Mouse (Mus musculus): Measurements from ENCODE around the gene Phactr3. TPM values are rescaled to one million over a fixed set of nuclear protein-coding genes. Genes with fewer than 3 reads are reported as not detected.

Gene Phactr3
- polyA plus RNA-seq, 1 experiment from 2014 or later = 2.2 TPM

DNA sequence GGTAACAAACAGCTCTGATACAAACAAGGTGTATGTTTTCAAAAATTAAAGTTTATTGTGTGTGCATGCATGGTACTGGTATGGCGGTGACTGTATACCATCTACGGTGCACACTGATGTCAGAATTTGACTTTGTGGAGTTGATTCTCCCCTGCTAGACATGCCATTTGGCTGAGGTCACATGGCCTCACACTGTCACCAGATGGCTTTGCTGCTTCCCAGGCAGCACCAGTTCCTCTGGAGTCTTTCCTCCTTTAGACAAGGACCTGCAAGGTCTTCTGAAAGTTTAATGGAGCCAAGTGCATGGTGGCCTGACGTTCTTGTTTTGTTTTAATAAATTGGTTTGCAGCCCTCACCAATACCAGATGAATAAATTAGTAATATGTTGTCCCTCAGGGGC lies 118.3 kb downstream of the Phactr3 start:
- 73% methylated on average over 3 of the region's 3 CpGs for WGBS
- ATAC-seq = no peak

DNA sequence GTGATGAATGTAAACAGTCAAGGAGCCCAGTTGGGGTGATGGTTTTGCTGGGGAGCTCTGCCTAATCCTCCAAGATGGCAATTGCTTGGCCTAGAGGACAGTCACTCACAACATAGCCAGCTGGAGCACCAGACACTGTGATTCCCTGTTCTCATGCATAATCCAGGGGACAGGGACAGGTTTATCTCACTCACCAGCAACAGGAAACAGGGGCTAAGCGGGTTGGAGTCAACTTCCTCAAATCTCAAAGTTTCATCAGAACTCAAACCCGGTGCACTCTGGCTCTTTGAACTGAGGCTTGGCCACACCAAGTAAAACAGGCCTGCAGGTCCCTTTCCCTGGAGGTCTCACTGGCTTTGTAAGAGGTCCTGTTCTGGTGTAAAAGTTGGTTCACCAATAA lies 119.7 kb downstream of the Phactr3 start:
- H3K9ac ChIP-seq (ENCODE audit: low read depth, low read length) = no peak overlapping the region
- H3K36me3 ChIP-seq (ENCODE audit: control insufficient read depth, insufficient read depth) = no peaks in the 10 kb centered on the region
- H3K4me3 ChIP-seq (ENCODE audit: low read depth, low read length) = no peak overlapping the region
- H3K27ac ChIP-seq (ENCODE audit: low read depth, low read length) = no peak overlapping the region
- H3K4me1 ChIP-seq (replicated peaks; ENCODE audit: control insufficient read depth, insufficient read depth, low read length) = no peaks in the 10 kb centered on the region
- no peak for ATAC-seq
- TF ChIP-seq CTCF (IDR thresholded peaks at IDR 0.05; ENCODE audit: low read depth) = no peak
- H3K4me2 ChIP-seq (replicated peaks; ENCODE audit: low read depth) = no peak overlapping the region
- 62% methylated on average over 2 of the region's 2 CpGs for WGBS
- no peaks in the 10 kb centered on the region for H3K27me3 ChIP-seq (replicated peaks; ENCODE audit: control insufficient read depth, insufficient read depth, low read length)
- H3K9me3 ChIP-seq (ENCODE audit: control insufficient read depth) = no peaks in the 10 kb centered on the region

More for the DNA sequence above, 118.3 kb downstream of the Phactr3 start:
- Histone ChIP-seq H3K27ac (ENCODE audit: low read depth, low read length) (no peak overlapping the region), H3K4me1 (replicated peaks; ENCODE audit: control insufficient read depth, insufficient read depth, low read length) (no peaks in the 10 kb centered on the region), H3K9me3 (ENCODE audit: control insufficient read depth) (no peaks in the 10 kb centered on the region), H3K4me2 (replicated peaks; ENCODE audit: low read depth) (no peak overlapping the region), H3K27me3 (replicated peaks; ENCODE audit: control insufficient read depth, insufficient read depth, low read length) (no peaks in the 10 kb centered on the region), H3K4me3 (ENCODE audit: low read depth, low read length) (no peak overlapping the region), H3K36me3 (ENCODE audit: control insufficient read depth, insufficient read depth) (no peaks in the 10 kb centered on the region), H3K9ac (ENCODE audit: low read depth, low read length) (no peak overlapping the region)
- no peak for TF ChIP-seq CTCF (IDR thresholded peaks at IDR 0.05; ENCODE audit: low read depth)

DNA sequence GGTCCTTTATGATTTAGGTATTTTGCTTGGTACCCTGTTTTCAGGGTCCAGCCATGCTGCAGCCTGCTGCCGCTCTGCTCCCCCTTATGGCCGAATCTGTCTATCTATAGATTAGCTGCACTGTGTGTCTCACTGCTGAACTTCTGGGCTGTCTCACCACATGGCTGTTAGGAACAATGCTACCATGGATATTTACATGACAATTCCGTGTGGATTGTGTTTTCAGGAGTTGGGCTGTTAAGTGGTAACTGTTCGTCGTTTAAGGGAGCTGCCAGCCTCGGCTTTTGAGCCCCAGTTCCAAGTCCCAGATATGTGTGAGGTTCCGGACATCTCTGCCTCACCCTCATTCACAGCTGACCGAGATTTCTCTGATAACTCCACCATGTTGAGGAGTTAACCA lies 122.1 kb downstream of the Phactr3 start:
- ATAC-seq = no peak
- no peaks in the 10 kb centered on the region for H3K36me3 ChIP-seq (ENCODE audit: control insufficient read depth, insufficient read depth)
- no peak overlapping the region for H3K4me3 ChIP-seq (ENCODE audit: low read depth, low read length)
- 63% methylated on average over 8 of the region's 8 CpGs for WGBS
- H3K9ac ChIP-seq (ENCODE audit: low read depth, low read length) = no peak overlapping the region
- no peak for TF ChIP-seq CTCF (IDR thresholded peaks at IDR 0.05; ENCODE audit: low read depth)
- no peaks in the 10 kb centered on the region for H3K4me1 ChIP-seq (replicated peaks; ENCODE audit: control insufficient read depth, insufficient read depth, low read length)
- no peak overlapping the region for H3K27ac ChIP-seq (ENCODE audit: low read depth, low read length)
- H3K4me2 ChIP-seq (replicated peaks; ENCODE audit: low read depth) = no peak overlapping the region
- no peaks in the 10 kb centered on the region for H3K27me3 ChIP-seq (replicated peaks; ENCODE audit: control insufficient read depth, insufficient read depth, low read length)
- no peaks in the 10 kb centered on the region for H3K9me3 ChIP-seq (ENCODE audit: control insufficient read depth)

DNA sequence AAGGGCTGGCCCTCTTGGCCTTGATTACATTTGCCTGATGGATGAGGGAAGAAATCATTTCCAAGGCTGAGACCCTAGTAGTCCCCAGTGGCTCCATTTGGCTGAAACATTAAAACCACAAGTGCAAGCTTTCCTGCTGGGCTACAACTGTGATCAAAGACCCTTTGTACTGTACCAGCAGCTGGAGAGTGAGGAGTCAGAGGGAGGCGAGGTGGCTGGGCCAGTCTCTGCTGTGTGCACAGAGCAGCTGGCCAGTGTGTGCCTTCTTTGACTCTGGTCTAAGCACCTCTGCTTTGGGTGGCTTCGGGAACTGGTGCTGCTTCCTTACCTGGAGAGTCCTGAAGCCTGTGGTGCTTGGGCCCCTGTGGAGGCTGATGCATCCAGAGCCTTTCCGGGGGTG lies 122.6 kb downstream of the Phactr3 start:
- no peaks in the 10 kb centered on the region for H3K27me3 ChIP-seq (replicated peaks; ENCODE audit: control insufficient read depth, insufficient read depth, low read length)
- H3K4me2 ChIP-seq (replicated peaks; ENCODE audit: low read depth) = no peak overlapping the region
- H3K27ac ChIP-seq (ENCODE audit: low read depth, low read length) = no peak overlapping the region
- H3K4me1 ChIP-seq (replicated peaks; ENCODE audit: control insufficient read depth, insufficient read depth, low read length) = no peaks in the 10 kb centered on the region
- no peak for TF ChIP-seq CTCF (IDR thresholded peaks at IDR 0.05; ENCODE audit: low read depth)
- no peak overlapping the region for H3K9ac ChIP-seq (ENCODE audit: low read depth, low read length)
- ATAC-seq = no peak
- H3K36me3 ChIP-seq (ENCODE audit: control insufficient read depth, insufficient read depth) = no peaks in the 10 kb centered on the region
- H3K9me3 ChIP-seq (ENCODE audit: control insufficient read depth) = no peaks in the 10 kb centered on the region
- 58% methylated on average over 3 of the region's 3 CpGs for WGBS
- no peak overlapping the region for H3K4me3 ChIP-seq (ENCODE audit: low read depth, low read length)

DNA sequence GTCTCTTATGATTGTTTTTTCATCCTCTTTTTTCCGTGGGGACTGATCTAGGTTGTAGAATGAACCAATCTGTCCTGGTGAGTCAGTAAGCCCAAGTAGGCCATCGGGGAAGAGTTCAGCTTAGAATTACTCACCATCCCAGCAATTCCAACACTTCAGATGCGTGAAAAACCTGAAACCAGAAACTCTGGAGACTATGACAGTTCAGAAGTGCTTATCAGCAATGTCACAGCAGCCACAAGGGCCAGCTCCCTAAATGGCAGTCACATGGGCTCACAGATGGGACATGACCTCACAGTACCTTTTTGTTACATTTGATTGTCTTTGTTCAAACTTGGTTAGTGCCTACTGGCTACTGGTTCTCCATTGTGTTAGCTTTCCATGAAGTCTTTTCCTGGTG lies 124.2 kb downstream of the Phactr3 start:
- no peak for ATAC-seq
- no peaks in the 10 kb centered on the region for H3K36me3 ChIP-seq (ENCODE audit: control insufficient read depth, insufficient read depth)
- no peaks in the 10 kb centered on the region for H3K9me3 ChIP-seq (ENCODE audit: control insufficient read depth)
- no peak for TF ChIP-seq CTCF (IDR thresholded peaks at IDR 0.05; ENCODE audit: low read depth)
- no peak overlapping the region for H3K9ac ChIP-seq (ENCODE audit: low read depth, low read length)
- H3K4me1 ChIP-seq (replicated peaks; ENCODE audit: control insufficient read depth, insufficient read depth, low read length) = no peaks in the 10 kb centered on the region
- H3K27me3 ChIP-seq (replicated peaks; ENCODE audit: control insufficient read depth, insufficient read depth, low read length) = no peaks in the 10 kb centered on the region
- no peak overlapping the region for H3K27ac ChIP-seq (ENCODE audit: low read depth, low read length)
- no peak overlapping the region for H3K4me3 ChIP-seq (ENCODE audit: low read depth, low read length)
- no peak overlapping the region for H3K4me2 ChIP-seq (replicated peaks; ENCODE audit: low read depth)
- WGBS = 68% methylated on average over 3 of the region's 3 CpGs

DNA sequence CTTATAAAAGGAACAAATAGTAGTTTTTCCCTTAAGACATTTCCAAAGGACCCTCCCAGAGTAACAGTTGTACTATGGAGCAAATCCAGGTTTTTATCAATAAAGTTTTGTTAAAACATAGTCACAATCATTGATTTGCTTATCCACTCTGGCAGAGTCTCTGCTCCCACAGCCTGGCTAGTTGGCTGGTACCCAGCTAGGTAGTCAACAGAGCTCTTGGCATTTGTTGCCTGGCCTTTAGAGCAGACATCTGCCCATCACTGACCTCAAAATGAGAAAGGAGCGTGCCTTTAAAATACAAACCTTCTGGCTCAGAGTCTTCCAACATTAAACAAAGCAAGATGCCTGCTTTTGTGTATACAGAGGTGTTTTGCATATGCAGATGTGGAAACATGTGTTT lies 126.1 kb downstream of the Phactr3 start:
- H3K36me3 ChIP-seq (ENCODE audit: control insufficient read depth, insufficient read depth) = no peaks in the 10 kb centered on the region
- no peaks in the 10 kb centered on the region for H3K4me1 ChIP-seq (replicated peaks; ENCODE audit: control insufficient read depth, insufficient read depth, low read length)
- no peak overlapping the region for H3K4me2 ChIP-seq (replicated peaks; ENCODE audit: low read depth)
- no peak overlapping the region for H3K4me3 ChIP-seq (ENCODE audit: low read depth, low read length)
- WGBS = 85% methylated on average over 1 of the region's 1 CpGs
- no peak for ATAC-seq
- H3K9me3 ChIP-seq (ENCODE audit: control insufficient read depth) = no peaks in the 10 kb centered on the region
- H3K9ac ChIP-seq (ENCODE audit: low read depth, low read length) = no peak overlapping the region
- H3K27me3 ChIP-seq (replicated peaks; ENCODE audit: control insufficient read depth, insufficient read depth, low read length) = no peaks in the 10 kb centered on the region
- no peak for TF ChIP-seq CTCF (IDR thresholded peaks at IDR 0.05; ENCODE audit: low read depth)
- no peak overlapping the region for H3K27ac ChIP-seq (ENCODE audit: low read depth, low read length)

DNA sequence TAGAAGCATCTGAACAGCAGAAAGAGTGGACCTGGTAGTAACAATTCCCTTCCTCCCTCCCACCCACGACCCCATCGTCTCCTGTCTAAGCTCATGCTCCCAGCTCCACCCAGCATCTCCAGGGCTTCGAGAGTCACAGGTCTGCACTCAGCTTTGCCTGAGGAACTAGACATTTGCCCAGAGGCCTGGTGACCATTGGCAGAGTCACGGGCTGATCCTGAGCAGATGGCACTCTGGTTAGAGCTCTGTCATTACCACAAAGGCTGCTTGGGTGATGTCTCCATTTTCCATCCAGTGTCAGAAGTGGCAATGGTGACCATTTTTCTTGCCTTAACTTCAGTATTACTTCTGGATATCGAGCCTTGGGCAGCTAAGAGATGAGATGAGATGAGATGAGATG lies 127.1 kb downstream of the Phactr3 start:
- H3K9ac ChIP-seq (ENCODE audit: low read depth, low read length) = no peak overlapping the region
- TF ChIP-seq CTCF (IDR thresholded peaks at IDR 0.05; ENCODE audit: low read depth) = no peak
- no peak overlapping the region for H3K4me2 ChIP-seq (replicated peaks; ENCODE audit: low read depth)
- no peak overlapping the region for H3K4me3 ChIP-seq (ENCODE audit: low read depth, low read length)
- H3K27ac ChIP-seq (ENCODE audit: low read depth, low read length) = no peak overlapping the region
- ATAC-seq = no peak
- no peaks in the 10 kb centered on the region for H3K36me3 ChIP-seq (ENCODE audit: control insufficient read depth, insufficient read depth)
- H3K4me1 ChIP-seq (replicated peaks; ENCODE audit: control insufficient read depth, insufficient read depth, low read length) = no peaks in the 10 kb centered on the region
- WGBS = 74% methylated on average over 5 of the region's 5 CpGs
- H3K9me3 ChIP-seq (ENCODE audit: control insufficient read depth) = no peaks in the 10 kb centered on the region
- H3K27me3 ChIP-seq (replicated peaks; ENCODE audit: control insufficient read depth, insufficient read depth, low read length) = no peaks in the 10 kb centered on the region

All from intestine, postnatal 0 days (tissue).